Comparison of ENCODE assay signal across 8 mouse cellular contexts in genomic region chr9:121247956-121248775, GRCm38 (mm10). TPM values are rescaled to one million over a fixed set of nuclear protein-coding genes. Genes with fewer than 3 reads are reported as not detected.
DNase-seq lines count a peak whose midpoint lies in the region; TF ChIP-seq lines count a peak whose summit lies in the region.

No protein-coding gene starts in this region.

- H3K4me1 ChIP-seq in embryonic facial prominence, embryonic 10.5 days = no peaks in the 10 kb centered on the region
- no peaks in the 10 kb centered on the region for H3K4me1 ChIP-seq in heart, adult 2 months (ENCODE audit: control insufficient read depth, insufficient read depth, low read length)

- WGBS in embryonic facial prominence, embryonic 10.5 days = 70% methylated on average over 12 of the region's 12 CpGs
- whole genome bisulfite sequencing in heart, adult 2 months = 57% methylated on average over 12 of the region's 12 CpGs

- H3K36me3 ChIP-seq in embryonic facial prominence, embryonic 10.5 days (replicated peaks) = 0 out of 2 replicates have a peak, but pooled peaks cover 5% of the 10 kb centered on the region
- H3K36me3 ChIP-seq in heart, adult 2 months (ENCODE audit: control insufficient read depth, insufficient read depth, low read length) = no peaks in the 10 kb centered on the region

- TF ChIP-seq POLR2A in heart, adult 2 months (IDR thresholded peaks at IDR 0.05; ENCODE audit: insufficient read depth, low read depth, low read length) = no peak

- DNase-seq in B cell, adult 2 months = peak; percentile 89
- DNase-seq in adrenal gland, postnatal 10 days = peak; percentile 91
- peak; percentile 84 for DNase-seq in embryonic facial prominence, embryonic 10.5 days (ENCODE audit: low spot score)
- DNase-seq in heart, adult 2 months = peak; percentile 79 to 88
- peak; percentile 84 to 95 for DNase-seq in kidney, postnatal 36 days
- DNase-seq in lung, adult 18-20 months = peak; percentile 74 to 83
- DNase-seq in ovary, postnatal 36 days (ENCODE audit: low spot score) = peak; percentile 80
- DNase-seq in thymus, postnatal 10 days (ENCODE audit: low spot score in 2 of 2) = peak; percentile 62 to 90

- H3K79me2 ChIP-seq in heart, adult 2 months (replicated peaks; ENCODE audit: control insufficient read depth, insufficient read depth, low read length) = no peaks in the 10 kb centered on the region

- no peak overlapping the region for H3K27ac ChIP-seq in embryonic facial prominence, embryonic 10.5 days (replicated peaks)
- H3K27ac ChIP-seq in heart, adult 2 months = no peak overlapping the region

- TF ChIP-seq EP300 in heart, adult 2 months (IDR thresholded peaks at IDR 0.05; ENCODE audit: insufficient read depth, low read depth, low read length) = 0 out of 2 replicates have a peak, but pooled peaks have one; percentile 62

- H3K4me3 ChIP-seq in embryonic facial prominence, embryonic 10.5 days = no peak overlapping the region
- no peak overlapping the region for H3K4me3 ChIP-seq in heart, adult 2 months

- intact Hi-C loops in heart, adult 2 months (cut with DNase I) = loop anchor here (1.0 to 5.0 kb wide), 6 partner anchors 49 to 424 kb away; partner anchors contain the start of gene Trak1

- H3K27me3 ChIP-seq in embryonic facial prominence, embryonic 10.5 days (replicated peaks; ENCODE audit: low read depth, poor library complexity, severe bottlenecking) = no peaks in the 10 kb centered on the region
- no peaks in the 10 kb centered on the region for H3K27me3 ChIP-seq in heart, adult 2 months (ENCODE audit: control insufficient read depth, insufficient read depth, low read length)

- H3K9me3 ChIP-seq in embryonic facial prominence, embryonic 10.5 days = no peaks in the 10 kb centered on the region

- TF ChIP-seq CTCF in heart, adult 2 months (IDR thresholded peaks at IDR 0.05) = peak; percentile 86

- no peak overlapping the region for H3K9ac ChIP-seq in heart, adult 2 months (ENCODE audit: low read depth, low read length)

RNA-seq across cellular contexts. Expression of gene Ulk4, which starts 28.8 kb away (rescaled TPM):
- total RNA-seq in adrenal gland, postnatal 10 days (2021) = 1 to 10 TPM; 1.6 to 3.5 TPM
- 140 TPM in 2 replicates for polyA plus RNA-seq in embryonic facial prominence, embryonic 10.5 days (2016; fragmentation: Nextera tagmentation; extraction: Ambion mirVana)
- total RNA-seq in heart, adult 2 months (2021) = under 1 TPM; 0.18 to 0.30 TPM
- polyA plus RNA-seq in heart, adult 2 months (2012; rRNA removed) = 0.47 and 2.3 TPM in 2 replicates

RNA-seq across cellular contexts. Expression of gene Trak1, which starts 49.1 kb away (rescaled TPM):
- 100 to 1,000 TPM in 1 of 2 experiments, 10 to 100 TPM in 1; 84.0 to 117 TPM for total RNA-seq in adrenal gland, postnatal 10 days (2021)
- 14.1 and 14.7 TPM in 2 replicates for polyA plus RNA-seq in embryonic facial prominence, embryonic 10.5 days (2016; fragmentation: Nextera tagmentation; extraction: Ambion mirVana)
- total RNA-seq in heart, adult 2 months (2021) = 100 to 1,000 TPM; 276 to 302 TPM
- 170 and 204 TPM in 2 replicates for polyA plus RNA-seq in heart, adult 2 months (2012; rRNA removed)
